Mouse (Mus musculus) embryo, embryonic 10 days (tissue): ENCODE measurements around the gene Tcf7l2.
A peak's percentile ranks its signal among the peaks of the same experiment; 100 is the strongest.

Experiments used
- DNase-seq: peaks from one replicate; pipeline ENCODE4 v3.0.0-alpha.2; 2015; ENCODE audit warnings: low spot score

Gene Tcf7l2

DNA sequence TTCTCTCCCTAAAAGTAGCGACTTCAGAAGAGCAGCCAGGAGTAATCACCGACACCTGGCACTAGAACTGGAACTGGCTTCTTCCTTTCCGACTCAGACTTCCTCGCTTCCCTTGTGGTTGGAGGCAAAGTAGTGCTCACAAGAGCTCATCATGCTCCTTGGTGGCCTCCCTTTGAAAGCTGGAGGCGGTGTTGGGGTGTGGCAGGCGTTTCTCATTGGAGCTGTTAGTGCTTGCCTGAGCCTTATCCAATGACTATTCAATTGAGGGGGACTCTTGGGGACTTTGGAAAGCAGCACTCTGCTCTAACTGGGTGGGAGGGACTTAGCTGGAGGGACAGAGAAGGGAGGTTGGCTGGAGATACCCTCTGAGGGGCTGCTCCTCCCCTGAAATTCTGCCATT lies 9.1 kb upstream of the Tcf7l2 start:
- DNase-seq, result peak; percentile 29

DNA sequence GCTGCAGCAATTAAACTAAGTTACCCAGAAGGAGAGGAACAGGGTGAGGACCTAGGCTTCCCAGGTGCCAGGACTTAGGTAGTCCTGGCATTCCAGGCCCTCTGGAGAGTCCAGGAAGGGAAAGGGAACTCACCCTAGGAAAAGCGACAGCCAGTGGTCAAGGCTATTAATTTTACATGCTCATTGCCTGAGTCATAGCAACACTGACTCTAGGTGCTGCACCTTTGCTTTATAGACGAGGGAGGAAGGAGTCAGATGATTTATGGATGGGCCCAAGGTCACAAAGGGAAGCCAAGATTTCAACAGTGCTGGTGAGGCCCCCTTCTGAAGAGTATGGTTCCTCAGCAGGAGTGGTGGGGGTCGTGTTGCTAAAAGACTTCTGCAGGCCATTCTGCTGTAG lies 8.6 kb upstream of the Tcf7l2 start:
- no peak for DNase-seq

DNA sequence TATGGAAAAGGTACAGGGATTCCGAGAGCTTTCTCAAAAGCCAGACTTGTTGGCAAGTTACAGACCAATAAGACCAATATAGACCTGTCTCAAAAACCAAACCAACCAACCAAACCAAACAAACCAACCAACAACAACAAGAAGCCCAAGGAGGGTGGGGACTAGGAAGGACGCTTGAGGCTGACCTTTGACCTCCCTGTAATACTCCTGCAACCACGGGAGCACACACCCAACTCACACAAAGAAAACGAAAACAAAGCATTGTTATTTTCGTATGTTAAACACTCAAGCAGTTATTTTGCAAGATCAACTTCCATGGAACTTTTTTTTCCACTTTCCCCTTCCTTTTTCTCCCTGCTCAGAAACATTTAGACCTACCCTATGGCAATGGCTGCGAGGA lies 5.6 kb upstream of the Tcf7l2 start:
- DNase-seq, result no peak

DNA sequence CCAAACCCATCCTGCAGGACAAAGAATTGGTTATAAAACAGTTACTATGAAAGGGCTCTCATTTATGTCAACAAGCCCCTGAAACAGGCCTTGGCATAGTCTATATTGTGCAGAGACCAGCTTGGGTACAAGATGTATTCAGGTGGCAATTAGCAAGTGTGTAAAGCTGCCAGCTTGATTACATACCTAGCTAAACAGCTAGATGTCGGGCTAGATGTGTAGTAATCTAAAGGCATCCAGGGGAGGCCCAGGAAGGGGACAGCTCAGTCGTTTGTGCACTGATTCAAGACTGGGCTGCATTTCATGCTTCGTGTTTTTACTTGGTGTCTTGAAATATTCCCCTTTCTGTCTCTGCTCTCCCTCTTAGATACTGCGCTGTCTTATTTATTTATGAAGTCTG lies 1.9 kb upstream of the Tcf7l2 start:
- no peak for DNase-seq

DNA sequence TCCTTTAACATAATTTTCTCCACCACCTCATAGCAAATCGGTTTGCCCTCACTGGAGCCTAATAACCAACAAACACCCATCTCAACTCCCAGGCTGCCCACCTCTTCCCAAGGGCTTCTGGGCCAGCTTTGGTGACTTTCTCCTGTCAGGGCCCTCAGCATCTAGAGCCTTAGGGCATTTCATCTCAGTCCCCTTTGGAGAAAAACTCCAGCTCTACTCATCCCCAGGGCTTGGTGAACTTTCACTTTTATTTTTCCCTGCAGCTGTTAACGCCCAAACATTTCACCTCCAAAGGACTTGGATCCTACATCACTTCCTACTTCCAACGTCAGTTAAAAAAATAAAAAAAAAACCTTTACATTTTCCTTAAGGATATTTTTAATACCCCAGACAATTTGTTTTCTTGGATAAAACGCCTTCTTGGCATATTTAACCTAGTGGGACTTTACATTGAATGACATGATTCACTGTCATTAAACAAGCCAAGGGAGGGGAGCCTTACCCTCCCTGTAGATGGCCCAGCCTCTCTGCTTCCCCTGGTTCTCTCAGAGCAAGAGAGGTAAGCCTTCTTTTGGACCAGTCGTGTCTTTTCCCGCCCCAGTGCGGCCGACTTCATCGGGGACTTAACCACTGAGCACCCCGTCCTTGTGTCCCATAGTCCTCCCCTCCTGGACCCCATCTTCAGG lies 724 bp upstream of the Tcf7l2 start:
- no peak for DNase-seq

DNA sequence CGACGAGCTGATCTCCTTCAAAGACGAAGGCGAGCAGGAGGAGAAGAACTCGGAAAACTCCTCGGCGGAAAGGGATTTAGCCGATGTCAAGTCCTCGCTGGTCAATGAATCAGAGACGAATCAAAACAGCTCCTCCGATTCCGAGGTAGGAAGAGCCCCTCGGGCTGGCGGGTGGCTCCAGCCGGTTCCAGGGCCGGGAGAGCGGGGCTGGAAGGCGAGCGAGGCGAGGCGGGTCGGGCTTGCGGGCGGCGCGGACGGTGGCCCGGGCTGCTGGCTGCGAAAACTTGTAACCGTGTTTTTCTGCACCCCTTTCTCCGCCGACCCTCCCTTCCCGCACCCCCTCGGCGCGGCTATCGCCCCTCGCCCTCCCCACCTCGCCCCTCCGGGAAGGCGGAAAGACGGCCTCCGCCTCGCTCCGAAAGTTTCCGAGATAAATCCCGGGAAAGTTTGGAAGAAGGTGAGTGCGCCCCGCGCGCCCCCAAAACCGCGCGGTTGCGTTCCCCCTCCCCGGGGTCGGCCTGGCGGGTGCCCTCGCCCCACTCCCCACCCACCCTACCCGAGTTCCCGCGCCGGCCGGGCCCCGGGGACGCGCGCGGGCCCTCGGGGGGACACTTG lies 873 bp downstream of the Tcf7l2 start:
- peak; percentile 69 for DNase-seq

DNA sequence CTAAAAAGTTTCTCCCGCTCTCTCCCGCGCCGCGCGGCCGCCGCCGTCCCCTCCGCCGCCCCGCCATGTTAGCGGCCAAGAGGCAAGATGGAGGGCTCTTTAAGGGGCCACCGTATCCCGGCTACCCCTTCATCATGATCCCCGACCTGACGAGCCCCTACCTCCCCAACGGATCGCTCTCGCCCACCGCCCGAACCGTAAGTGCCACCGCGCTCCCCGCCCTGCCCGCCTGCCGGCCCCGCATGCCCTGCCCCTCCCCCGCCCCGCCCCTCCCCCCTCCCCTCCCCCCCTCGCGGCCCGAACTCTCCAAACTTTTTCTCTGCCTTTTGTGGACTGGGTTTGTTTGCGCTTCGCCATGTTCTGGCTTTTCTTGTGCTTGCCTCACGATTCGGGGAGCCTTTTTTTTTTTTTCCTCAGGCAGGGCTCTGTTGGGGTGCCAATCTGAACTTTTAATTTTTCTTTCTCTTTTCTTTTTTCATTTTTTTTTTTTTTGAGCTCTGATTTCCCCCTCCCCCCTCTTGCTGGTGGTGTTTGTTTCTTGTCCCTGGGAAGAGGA lies 1.5 kb downstream of the Tcf7l2 start:
- peak; percentile 77 for DNase-seq

DNA sequence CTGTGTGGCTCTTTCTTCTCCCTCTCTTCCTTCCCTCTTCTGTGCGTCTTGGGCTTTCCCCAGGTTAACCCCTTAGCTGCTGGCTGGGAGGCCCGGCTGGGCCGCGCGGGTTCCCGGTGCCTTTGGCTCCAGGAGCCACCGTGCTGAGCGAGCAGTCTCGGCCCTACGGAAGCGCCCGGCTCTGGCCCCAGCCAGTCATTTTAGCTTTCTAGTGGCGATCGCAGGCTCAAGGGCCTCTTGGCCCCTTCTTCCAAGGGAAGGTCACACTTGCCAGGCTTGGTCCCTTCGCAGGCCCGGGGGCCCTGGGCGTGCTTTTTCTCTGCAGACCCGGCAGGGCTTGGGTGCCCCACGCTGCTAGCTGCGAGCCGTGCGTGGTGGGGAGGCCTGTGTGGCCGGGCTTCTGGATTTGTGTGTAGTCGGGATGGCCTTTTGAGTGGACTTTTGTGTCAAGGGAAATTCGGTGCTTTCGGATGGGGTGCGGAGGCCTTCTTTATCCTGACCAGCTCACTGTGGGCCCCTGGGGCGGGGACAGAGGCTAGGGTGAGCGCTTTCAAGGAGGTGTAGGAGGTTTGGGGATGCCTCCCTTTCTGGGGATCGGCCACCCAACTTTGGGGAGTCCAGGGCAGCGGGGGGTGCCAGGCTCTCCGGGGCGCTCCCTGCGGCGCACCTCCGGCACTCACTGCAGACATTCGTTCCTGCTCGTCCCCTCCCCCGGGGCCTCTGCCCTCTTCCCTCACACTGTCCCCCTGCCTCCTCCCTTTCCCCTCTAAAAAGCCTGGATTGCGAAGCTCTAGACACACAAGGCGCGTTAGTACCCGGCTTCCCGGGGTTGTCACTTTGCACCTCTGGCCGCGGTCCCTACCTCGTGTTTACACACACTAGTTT lies 2.2 kb downstream of the Tcf7l2 start:
- peak; percentile 83 for DNase-seq

DNA sequence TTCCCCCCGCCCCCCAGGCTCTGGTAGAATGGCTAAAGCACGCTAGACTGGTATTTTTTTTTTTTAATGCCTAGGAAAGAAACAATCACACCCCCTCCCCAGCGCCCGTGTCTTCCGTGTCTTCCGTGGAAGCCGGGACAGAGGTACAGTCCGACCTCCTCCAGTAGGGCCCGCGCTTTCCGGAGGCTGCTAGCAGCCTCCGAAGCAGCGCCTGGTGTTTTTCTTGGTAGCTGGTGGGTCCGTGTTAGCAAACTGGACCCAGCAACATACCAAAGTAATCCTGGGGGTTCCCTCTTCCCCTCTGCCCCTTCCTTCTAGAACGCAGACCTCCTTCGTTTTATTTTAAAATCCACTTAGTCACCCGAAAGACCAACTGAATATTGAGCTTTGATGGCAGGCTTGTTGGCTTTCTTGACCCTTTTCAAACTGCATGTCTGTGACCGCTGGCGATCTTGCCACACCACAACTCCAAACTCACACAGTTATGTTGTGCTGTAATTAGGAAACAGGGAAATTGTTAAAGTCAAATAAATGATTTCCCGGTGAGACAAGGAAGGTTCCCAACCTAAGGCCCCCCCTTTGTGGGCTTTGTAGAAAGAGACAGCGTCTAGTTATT lies 3.1 kb downstream of the Tcf7l2 start:
- peak; percentile 44 for DNase-seq

DNA sequence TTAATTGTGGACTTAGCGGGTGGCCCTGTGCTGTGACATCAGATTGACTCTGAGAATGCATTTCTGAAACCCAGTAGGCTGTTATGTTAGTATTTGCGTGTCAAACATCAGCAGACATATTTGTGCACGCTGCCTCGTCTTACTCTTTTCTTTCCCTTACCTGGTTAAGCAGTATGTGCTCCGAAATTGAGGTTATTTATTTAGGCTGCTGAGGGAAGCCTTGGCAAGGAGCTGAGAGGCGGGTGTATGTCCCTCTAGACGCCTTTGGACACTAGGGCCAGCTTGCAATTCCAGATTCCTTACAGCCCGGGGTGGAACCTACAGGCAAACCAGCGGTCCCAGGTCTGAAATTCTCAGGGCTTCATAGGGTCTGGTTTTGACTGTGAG lies 3.6 kb downstream of the Tcf7l2 start:
- DNase-seq, result peak; percentile 45

DNA sequence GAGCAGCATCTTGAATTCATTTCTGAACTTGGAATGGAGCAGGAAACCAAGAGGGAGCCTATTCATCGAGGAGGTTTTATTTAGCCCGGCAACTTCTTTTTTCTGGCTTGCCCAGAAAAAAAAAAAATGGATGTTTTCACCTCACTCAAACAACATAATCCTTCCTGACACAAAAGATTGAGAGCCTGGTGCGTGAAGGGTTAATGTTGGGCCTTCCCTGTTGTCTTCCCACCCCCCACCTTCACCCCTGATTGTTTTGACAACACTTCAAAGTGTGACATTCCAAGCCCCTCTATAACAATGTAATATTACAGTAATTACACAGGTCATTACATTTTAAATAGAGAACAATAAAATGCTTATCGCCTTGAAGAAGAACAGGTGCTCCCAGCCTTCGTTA lies 4.6 kb downstream of the Tcf7l2 start:
- no peak for DNase-seq

DNA sequence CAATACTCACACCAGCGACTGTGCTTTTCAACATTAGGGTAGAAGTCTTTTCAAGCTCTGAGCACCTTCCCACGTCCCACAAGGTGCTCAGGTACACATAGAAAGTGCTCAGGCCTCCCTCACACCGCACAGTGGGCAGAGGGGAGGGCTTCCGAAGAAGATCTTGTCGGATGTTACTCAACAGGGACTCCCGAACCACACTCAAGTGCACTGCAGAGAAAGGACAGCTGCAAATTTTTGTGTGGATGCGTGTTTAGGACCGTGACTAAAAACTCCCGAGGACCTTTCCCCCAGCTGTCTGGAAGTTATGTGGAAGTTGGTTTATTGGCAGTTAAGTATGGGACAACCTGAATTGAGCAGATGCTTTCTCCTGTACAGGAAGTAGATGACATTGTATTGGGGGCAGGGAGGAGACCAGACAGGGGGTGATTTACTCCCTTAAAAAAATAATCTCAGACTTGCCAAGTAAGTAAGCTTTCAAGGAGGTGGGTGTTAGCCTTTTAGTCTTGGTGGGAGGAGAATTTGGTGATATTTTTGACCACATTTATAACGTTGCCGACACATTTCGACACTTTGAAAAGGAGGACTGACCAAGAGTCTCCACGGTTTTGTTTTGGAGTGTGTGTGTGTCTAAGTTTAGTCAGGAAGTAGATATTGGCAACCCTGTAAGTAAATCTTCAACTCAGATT lies 5.8 kb downstream of the Tcf7l2 start:
- DNase-seq, result no peak

DNA sequence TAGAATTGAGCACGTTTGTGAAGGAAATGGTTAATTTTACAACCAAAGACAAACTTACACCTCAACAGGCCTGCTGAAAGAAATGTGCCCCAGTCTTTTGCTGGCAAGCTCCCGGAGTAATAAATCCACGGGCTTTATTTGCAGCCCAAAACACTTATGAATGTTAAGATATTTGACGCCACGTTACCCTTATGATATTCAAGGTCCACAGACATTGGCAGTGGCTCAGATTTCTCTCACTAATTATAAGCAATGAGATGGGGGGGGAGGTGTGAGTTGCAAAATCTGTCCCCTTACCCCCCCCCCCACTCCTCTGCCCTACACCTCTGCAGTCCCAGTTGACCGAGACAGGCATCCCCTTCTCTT lies 6.3 kb downstream of the Tcf7l2 start:
- DNase-seq, result no peak

DNA sequence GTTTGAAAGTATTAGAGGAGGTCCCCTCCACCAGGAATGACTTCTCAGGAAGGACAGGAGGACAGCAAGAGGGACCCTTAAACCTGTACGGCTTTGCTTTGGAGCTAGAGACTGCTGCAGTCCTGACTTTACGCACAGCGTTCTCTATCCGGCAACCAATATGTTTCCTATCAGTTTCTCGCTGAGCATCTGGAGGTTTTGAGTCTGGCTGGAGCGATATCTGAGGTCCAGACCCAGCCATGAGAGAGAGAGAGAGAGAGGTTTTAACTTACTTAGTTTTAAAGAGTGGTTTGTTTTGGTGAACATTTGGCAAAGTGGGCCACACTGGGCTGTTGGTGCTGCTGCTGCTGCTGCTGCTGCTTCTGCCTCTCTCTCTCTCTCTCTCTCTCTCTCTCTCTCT lies 7.2 kb downstream of the Tcf7l2 start:
- DNase-seq, result peak; percentile 57

DNA sequence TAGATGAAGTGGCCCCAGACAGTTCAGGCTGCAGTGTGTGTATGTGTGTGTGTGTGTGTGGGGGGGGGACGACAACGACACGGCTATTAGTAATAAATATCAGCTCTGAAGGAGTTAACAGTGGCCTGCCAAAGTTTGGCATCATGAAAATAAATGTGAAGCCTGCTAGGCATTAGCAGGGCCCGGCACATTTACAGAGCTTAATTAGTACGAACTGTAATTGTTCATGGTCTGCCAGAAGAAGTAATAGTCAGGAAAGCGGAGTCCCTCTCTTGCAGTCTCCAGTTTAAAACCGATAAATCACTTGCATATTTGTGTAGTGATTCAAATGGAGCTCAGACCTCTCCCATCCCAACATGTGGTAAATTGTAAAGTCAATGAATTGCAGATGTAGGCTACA lies 7.9 kb downstream of the Tcf7l2 start:
- DNase-seq, result peak; percentile 57

DNA sequence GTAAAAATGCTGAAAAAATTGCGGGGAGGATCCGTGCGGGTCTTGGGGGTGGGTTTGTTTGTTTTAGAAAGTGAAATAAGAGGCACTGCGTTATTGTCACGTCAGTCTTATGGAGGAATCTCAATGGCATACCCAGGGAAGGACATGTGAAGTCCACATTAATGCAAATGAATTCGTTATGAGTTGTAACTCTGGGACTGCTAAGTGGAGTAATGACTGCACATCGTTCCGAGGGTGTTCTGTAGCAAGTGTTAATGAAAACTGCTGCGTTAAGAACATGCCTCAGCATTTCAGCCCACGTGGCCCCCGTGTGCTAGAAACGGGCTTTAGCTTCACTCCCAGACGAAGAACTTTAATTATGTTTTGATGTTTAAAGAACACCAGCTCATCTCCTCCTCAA lies 8.4 kb downstream of the Tcf7l2 start:
- DNase-seq, result no peak

DNA sequence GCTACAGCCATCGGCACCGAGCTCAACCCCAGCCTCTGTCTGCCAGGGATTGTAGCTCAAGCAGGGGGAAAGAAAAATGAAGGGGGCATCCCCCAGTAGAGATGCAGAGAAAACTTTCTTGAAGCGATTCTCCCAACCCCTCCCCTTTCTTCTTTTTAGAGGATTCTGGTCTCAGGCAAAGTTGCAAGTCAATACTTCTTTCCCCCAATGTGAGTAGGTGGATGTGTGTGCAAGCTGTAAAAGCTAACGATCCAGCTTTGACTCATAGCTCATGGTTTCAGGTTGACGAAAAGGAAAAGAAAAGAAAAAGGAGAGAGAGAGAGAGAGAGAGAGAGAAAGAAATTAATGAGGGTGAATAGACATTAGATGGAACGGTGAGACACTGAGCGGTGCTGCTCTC lies 8.8 kb downstream of the Tcf7l2 start:
- DNase-seq, result no peak

DNA sequence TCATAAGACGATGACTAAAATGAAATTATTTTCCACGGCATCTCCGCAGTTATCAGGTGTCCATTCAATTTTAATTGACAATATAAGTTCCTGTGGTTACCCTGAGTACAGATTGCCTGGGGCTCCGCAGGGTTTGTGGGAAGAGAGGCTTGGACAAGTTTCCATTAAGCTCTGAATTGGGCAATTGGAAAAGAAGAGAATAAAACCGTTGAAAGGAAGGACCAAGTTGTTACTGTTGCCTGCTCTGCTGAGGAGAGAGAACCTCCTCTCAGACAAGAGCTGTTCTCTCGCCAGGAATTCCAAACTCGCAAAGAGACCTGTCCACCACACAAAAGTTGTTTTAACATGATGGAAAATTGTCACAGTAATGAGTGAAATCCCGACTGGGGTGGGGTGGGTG lies 11.2 kb downstream of the Tcf7l2 start:
- no peak for DNase-seq

DNA sequence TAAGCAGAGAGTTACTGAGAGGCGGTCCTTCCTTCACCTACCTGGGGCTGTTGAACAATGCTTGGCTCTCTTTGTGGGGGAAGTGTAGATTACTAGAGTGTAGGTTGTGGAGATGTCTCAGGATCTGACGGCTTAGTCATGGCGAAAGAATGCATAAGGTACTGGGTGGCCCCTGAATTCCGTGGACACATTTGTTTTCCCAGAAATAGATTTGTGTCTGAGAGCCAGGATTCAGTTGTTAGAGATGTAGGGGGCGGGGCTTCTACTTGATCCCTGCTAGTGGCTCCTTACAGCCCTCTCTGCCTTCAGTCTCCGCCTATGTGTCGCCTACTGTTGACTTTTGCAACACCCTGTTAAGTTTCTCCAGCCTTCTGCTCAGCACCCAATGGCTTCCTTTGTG lies 12.7 kb downstream of the Tcf7l2 start:
- DNase-seq, result peak; percentile 31

DNA sequence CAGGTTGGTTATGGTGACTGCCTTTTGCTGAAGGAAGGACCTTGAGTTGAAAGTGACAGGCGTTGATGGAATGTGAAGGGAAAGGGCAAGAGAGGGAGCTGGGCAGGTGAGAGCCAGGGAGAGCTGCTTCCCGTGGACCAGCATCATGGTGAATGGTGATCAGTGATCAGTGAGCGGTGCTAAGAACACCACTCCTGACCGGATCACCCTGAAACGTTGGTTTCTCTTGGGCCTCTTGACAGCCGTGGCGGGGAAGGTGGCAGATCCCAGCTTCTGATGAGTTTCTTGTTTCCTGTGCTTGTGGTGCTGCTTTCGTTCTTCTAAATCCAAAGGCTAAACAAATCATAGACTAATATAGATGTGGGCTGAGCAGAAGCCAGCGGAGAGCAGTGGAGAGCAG lies 13.8 kb downstream of the Tcf7l2 start:
- DNase-seq, result no peak

DNA sequence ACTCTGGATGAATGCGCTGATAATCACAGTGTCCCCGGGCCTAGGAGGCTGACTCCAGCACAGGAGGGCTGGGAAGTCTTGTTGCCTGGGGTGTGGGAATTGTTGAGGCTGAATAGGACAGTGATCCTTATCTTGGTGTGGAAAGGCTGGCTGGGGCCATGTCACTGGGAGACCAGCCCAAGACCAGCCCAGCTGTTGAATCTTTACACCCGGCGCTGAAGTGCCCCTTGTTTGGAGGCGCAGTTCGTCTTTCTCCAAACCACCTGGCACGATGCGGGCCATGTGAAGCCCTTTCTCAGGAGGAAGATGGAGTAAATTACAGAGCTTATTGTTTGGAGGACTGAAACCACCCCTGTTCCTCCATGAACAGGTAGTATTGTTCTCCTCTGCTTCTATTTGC lies 15.1 kb downstream of the Tcf7l2 start:
- no peak for DNase-seq

DNA sequence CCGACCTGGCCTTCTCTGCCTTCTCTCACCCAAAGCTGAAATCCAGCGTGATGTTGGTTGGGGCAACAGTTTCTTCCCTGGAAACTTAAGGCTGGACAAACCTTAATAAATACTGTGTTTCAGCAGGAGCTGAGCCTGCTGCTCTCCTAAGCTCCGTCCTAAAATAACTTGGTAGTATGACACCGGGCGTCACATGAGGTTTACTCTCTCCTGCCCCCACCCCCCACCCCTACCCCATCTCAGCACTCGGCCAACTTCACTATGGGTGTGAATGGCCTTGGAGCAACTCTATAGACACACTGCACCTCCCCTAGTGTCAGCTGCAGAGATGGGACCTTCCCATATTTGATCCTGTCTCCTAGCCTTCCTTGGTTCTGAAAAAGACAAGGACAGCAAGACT lies 15.8 kb downstream of the Tcf7l2 start:
- no peak for DNase-seq
